Mouse (Mus musculus) lung, adult 2 months (tissue): ENCODE data around the gene Ydjc.

Experiments
- CTCF ChIP-seq: fragments of 200-500 bp; IDR thresholded peaks from 2 replicates; pipeline ENCODE4 v1.5.1; 2011; ENCODE audit warnings: mild to moderate bottlenecking, low read length, control low read depth; ENCODE audit not compliant: insufficient read depth
- POLR2A ChIP-seq: fragments of 200-500 bp; IDR thresholded peaks from 2 replicates; pipeline ENCODE4 v1.6.1; 2011; ENCODE audit warnings: low read depth, mild to moderate bottlenecking, control low read depth, low read length, borderline replicate concordance; ENCODE audit errors: extremely low read depth

DNA sequence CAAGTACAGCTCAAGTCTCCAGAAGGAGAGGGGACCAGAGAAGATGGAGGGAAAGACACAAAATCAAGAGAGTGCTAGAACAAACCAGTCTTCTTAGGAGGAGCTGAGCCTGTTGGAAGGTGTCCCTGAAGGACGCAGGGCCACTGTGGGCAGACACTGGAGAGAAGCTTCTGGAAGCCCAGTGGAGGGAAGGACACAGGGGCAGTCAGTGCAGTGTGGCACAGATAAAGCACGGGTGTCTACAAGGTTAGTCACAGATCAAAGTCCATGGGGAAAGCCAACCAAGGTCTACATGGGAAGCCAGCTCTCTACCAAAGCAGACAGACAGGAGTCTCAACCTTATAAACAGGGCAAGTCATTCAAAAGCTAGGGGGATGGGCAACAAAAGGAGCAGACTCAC lies 31.3 kb downstream of the Ydjc start:
- TF ChIP-seq POLR2A = no peak
- TF ChIP-seq CTCF = no peak
